Mouse (Mus musculus) urinary bladder, postnatal 10 days (tissue): ENCODE data around the gene Rps6kc1.

ENCODE experiments used
- DNase-seq: peaks from one replicate; pipeline ENCODE4 v3.0.0; 2022; ENCODE audit warnings: low spot score

Gene Rps6kc1

GRCm38 (mm10) chr1:190901082-190901481, 10.5 kb downstream of the Rps6kc1 start:
- DNase-seq, result no peak

GRCm38 (mm10) chr1:190898899-190899575, 12.5 kb downstream of the Rps6kc1 start:
- no peak for DNase-seq

- DNase-seq, result no peak
Measured at GRCm38 (mm10) chr1:190898186-190898585, 13.4 kb downstream of the Rps6kc1 start.

GRCm38 (mm10) chr1:190893559-190894167, 17.9 kb downstream of the Rps6kc1 start:
- DNase-seq, result no peak

GRCm38 (mm10) chr1:190888646-190889045, 22.9 kb downstream of the Rps6kc1 start:
- DNase-seq, result no peak

GRCm38 (mm10) chr1:190888031-190888430, 23.5 kb downstream of the Rps6kc1 start:
- no peak for DNase-seq

- no peak for DNase-seq
Measured at GRCm38 (mm10) chr1:190886014-190886413, 25.6 kb downstream of the Rps6kc1 start.

- DNase-seq, result no peak
Measured at GRCm38 (mm10) chr1:190881422-190881821, 30.1 kb downstream of the Rps6kc1 start.

GRCm38 (mm10) chr1:190880638-190881037, 30.9 kb downstream of the Rps6kc1 start:
- DNase-seq, result no peak

GRCm38 (mm10) chr1:190875751-190876150, 35.8 kb downstream of the Rps6kc1 start:
- DNase-seq, result no peak

- DNase-seq, result no peak
Measured at GRCm38 (mm10) chr1:190875089-190875488, 36.5 kb downstream of the Rps6kc1 start.

GRCm38 (mm10) chr1:190871068-190871467, 40.5 kb downstream of the Rps6kc1 start:
- DNase-seq, result no peak

- DNase-seq, result no peak
Measured at GRCm38 (mm10) chr1:190869996-190870395, 41.6 kb downstream of the Rps6kc1 start.

GRCm38 (mm10) chr1:190868790-190869189, 42.8 kb downstream of the Rps6kc1 start:
- DNase-seq, result no peak

- DNase-seq, result no peak
Measured at GRCm38 (mm10) chr1:190861626-190862025, 49.9 kb downstream of the Rps6kc1 start.

GRCm38 (mm10) chr1:190854465-190854864, 57.1 kb downstream of the Rps6kc1 start:
- DNase-seq, result no peak

- DNase-seq, result no peak
Measured at GRCm38 (mm10) chr1:190849162-190849865, 62.3 kb downstream of the Rps6kc1 start.

- DNase-seq, result no peak
Measured at GRCm38 (mm10) chr1:190848676-190849075, 62.9 kb downstream of the Rps6kc1 start.

- DNase-seq, result no peak
Measured at GRCm38 (mm10) chr1:190846956-190847355, 64.6 kb downstream of the Rps6kc1 start.

GRCm38 (mm10) chr1:190846074-190846730, 65.4 kb downstream of the Rps6kc1 start:
- DNase-seq, result no peak

GRCm38 (mm10) chr1:190845419-190845818, 66.2 kb downstream of the Rps6kc1 start:
- DNase-seq, result no peak

- DNase-seq, result no peak
Measured at GRCm38 (mm10) chr1:190844356-190844755, 67.2 kb downstream of the Rps6kc1 start.

GRCm38 (mm10) chr1:190836046-190836445, 75.5 kb downstream of the Rps6kc1 start:
- no peak for DNase-seq
